Mouse (Mus musculus): ENCODE measurements at regions not wholly inside any gene's neighbourhood (a gene's known extent, or its start where the extent isn't known, plus 50 kb on each side); places are given as distances from the start of the nearest gene placed in this dataset.

- WGBS, result 71% methylated on average over 3 of the region's 3 CpGs
- no peak overlapping the region for H3K4me3 ChIP-seq (ENCODE audit: low read depth, low read length)
- H3K27me3 ChIP-seq (replicated peaks; ENCODE audit: control insufficient read depth, insufficient read depth, low read length), result no peaks in the 10 kb centered on the region
- H3K9me3 ChIP-seq (replicated peaks; ENCODE audit: control insufficient read depth, low read length), result no peaks in the 10 kb centered on the region
- no peak overlapping the region for H3K4me2 ChIP-seq (ENCODE audit: low read length)
- no peaks in the 10 kb centered on the region for H3K36me3 ChIP-seq (ENCODE audit: control insufficient read depth, insufficient read depth, low read length)
- H3K9ac ChIP-seq (ENCODE audit: low read length), result no peak overlapping the region
- H3K27ac ChIP-seq (ENCODE audit: low read depth, low read length), result no peak overlapping the region
- no peaks in the 10 kb centered on the region for H3K4me1 ChIP-seq (ENCODE audit: control insufficient read depth, insufficient read depth, low read length)
- ATAC-seq, result no peak
- DNase-seq (ENCODE audit: low spot score), result no peak
Observed at GRCm38 (mm10) chr1:79921890-79922289, 60.9 kb upstream of the Serpine2 start.

GRCm38 (mm10) chr1:79921333-79921732 is 60.4 kb upstream of the Serpine2 start:
- no peaks in the 10 kb centered on the region for H3K9me3 ChIP-seq (replicated peaks; ENCODE audit: control insufficient read depth, low read length)
- 80% methylated on average over 3 of the region's 3 CpGs for WGBS
- H3K27me3 ChIP-seq (replicated peaks; ENCODE audit: control insufficient read depth, insufficient read depth, low read length), result no peaks in the 10 kb centered on the region

GRCm38 (mm10) chr1:79917426-79918150 is 56.6 kb upstream of the Serpine2 start:
- no peak overlapping the region for H3K4me2 ChIP-seq (ENCODE audit: low read length)
- WGBS, result 69% methylated on average over 7 of the region's 7 CpGs
- no peak for ATAC-seq
- H3K4me3 ChIP-seq (ENCODE audit: low read depth, low read length), result no peak overlapping the region
- no peak for DNase-seq (ENCODE audit: low spot score)
- no peaks in the 10 kb centered on the region for H3K36me3 ChIP-seq (ENCODE audit: control insufficient read depth, insufficient read depth, low read length)
- no peaks in the 10 kb centered on the region for H3K9me3 ChIP-seq (replicated peaks; ENCODE audit: control insufficient read depth, low read length)
- H3K4me1 ChIP-seq (ENCODE audit: control insufficient read depth, insufficient read depth, low read length), result no peaks in the 10 kb centered on the region
- H3K27ac ChIP-seq (ENCODE audit: low read depth, low read length), result no peak overlapping the region
- no peaks in the 10 kb centered on the region for H3K27me3 ChIP-seq (replicated peaks; ENCODE audit: control insufficient read depth, insufficient read depth, low read length)
- no peak overlapping the region for H3K9ac ChIP-seq (ENCODE audit: low read length)

More at GRCm38 (mm10) chr1:79921333-79921732, 60.4 kb upstream of the Serpine2 start:
- DNase-seq (ENCODE audit: low spot score) (no peak), ATAC-seq (no peak)
- no peak overlapping the region for H3K9ac ChIP-seq (ENCODE audit: low read length)
- no peak overlapping the region for H3K27ac ChIP-seq (ENCODE audit: low read depth, low read length)
- H3K36me3 ChIP-seq (ENCODE audit: control insufficient read depth, insufficient read depth, low read length), result no peaks in the 10 kb centered on the region
- H3K4me1 ChIP-seq (ENCODE audit: control insufficient read depth, insufficient read depth, low read length), result no peaks in the 10 kb centered on the region
- H3K4me2 ChIP-seq (ENCODE audit: low read length), result no peak overlapping the region
- no peak overlapping the region for H3K4me3 ChIP-seq (ENCODE audit: low read depth, low read length)
